Mouse (Mus musculus) NIH3T3 (cell line): ENCODE results near the gene Fam83e.
A peak's percentile ranks its signal among the peaks of the same experiment; 100 is the strongest.

Experiments used
- DNase-seq: peaks from one replicate; pipeline ENCODE4 v3.0.0-alpha.2; 2012; ENCODE audit warnings: low read depth

The Fam83e gene

DNA sequence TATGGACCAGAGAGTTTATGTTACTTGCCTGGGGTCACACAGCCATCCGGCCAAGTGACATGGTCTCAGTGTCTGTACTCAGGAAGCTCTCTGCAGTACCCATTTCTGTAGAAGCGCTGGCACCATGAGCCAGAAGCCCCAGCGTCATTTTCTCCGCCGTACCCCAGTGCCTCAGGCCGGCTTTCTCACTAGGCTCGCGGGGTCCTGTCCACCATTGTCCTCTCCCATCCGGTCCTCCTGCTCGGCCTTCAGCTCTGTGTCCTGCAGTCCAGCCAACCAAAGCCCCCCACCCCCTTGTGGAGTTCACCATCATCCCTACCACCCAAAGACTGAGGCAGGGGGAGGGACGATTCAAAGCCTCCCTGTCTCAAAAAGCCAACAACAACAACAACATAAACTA, 19.4 kb upstream of the Fam83e start:
- no peak for DNase-seq

DNA sequence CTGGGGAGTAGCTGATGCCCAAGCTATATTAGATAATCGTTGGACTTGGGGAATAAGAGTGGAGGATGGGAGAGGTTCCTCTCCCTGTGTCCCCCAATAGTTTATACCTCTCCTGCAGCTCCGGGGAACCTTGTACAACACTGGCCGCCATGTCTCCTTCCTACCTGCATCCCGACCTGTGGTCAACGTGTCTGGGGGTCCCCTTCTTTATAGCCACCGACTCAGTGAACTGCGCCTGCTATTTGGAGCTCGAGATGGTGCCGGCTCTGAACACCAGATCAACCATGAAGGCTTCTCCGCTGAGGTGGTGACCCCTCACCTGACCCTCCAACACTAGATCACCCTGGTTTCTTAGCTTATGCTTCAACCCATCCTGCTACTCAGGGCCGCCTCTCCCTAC, 18.7 kb upstream of the Fam83e start:
- DNase-seq: no peak

DNA sequence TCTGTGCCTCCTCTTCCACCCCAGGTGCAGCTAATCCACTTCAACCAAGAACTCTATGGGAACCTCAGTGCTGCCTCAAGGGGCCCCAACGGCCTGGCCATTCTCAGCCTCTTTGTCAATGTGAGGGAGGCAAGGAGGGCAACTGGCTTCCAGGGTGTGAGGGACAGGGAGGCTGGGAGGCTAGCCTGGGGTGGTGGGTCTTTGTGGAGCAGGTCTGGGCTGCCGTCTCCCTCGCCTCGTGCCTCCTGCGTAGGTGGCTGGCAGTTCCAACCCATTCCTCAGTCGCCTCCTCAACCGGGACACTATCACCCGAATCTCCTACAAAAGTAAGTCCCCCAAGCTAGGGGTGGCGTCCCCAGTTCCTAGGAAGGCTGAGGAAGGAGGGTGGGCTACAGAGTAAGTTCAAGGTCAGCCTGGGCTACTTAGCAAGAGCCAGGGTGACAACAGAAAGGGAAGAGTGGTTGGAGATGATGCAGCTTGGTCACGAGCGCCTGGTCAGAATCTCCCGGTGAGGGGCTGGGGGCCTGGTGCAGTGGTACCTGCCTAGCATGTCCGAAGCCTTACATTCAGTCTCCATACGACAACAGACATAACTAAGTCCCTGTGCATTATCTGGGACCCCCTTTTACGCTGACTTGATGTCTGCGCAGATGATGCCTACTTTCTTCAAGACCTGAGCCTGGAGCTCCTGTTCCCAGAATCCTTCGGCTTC, 18.0 kb upstream of the Fam83e start:
- DNase-seq: no peak

GRCm38 (mm10) chr7:45703521-45704033, 17.4 kb upstream of the Fam83e start:
- DNase-seq: no peak

DNA sequence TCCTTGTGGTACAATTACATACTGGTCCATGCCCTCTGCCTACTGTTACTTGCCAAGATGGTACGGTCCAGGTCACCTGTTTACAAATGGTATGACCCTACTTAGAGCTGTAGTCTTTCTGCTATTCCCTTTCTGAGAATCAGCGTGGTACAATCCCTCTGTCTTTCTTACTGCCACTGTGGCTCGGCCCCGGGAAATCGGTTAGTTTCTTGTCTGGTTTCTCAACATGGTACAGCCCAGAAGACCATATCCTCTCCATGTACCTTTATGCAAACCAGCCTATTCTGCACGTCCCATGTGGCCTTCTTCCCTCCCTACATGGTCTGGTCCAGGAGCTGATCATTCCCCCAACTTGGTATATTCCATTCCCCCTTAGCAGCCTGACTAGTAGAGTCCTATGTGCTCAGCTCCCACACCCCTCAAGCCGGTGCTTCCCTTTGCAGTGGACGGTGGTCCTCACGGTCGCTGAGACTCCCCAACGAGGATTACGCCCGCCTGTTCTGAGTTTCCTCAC, 16.9 kb upstream of the Fam83e start:
- DNase-seq: peak; percentile 74

DNA sequence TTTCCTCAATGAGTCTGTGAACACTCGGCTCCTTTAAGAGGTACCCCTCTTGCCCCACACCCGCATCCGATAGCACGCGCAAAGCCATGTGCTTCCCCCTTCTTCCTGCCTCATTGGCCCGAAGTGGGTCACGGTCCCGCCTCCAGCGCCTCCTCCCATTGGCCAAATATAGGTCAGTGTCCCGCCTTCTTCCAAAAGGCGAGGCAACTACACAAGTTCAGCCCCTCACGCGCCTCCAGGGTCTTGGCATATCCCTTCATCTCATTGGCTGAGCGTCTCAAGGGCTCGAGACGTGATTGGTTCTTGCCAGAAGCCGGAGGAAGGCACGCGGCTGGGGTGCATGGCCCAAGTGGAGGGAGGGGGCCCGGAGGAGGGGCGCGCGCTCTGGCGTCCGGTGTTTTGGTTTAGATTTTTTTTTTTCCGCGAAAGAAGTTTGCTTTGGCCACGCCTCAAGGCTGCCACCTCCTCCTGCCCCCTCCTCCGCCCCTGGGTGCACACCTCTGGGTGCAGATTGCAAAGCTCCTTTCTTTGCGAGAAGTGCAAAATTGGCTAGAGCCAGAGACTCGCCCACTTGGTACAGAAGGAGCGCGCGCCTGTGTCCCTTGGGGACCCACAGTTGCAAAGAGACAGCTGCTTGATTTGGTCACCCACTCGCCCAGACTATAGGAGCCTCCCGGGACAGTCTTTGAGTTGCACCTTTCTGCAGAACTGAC, 16.1 kb upstream of the Fam83e start, which contains the start of gene Dbp:
Gene Dbp, plus strand, starts transcription at position 359 of the 713 bp plus-strand sequence.
- DNase-seq: peak; percentile 99

DNA sequence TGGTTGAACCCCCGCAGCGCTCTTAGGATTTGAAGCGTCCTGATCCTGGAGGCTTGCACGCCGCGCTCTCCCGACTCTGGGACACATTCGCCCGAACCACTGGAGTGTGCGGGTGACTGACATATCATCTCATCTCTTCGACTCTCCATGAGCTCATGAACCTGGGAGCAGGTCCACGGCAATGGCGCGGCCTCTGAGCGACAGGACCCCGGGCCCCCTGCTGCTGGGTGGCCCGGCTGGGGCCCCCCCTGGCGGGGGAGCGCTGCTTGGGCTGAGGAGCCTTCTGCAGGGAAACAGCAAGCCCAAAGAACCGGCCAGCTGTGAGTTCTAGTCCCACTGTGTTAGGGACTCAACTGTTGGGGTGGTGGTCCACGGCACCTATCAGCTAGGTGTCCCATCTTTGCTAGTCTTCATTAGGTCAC, 15.6 kb upstream of the Fam83e start:
- no peak for DNase-seq

- DNase-seq: peak; percentile 80
Measured at GRCm38 (mm10) chr7:45705873-45706281, 15.1 kb upstream of the Fam83e start.

- peak; percentile 85 for DNase-seq
Measured at GRCm38 (mm10) chr7:45706721-45707241, 14.2 kb upstream of the Fam83e start.

DNA sequence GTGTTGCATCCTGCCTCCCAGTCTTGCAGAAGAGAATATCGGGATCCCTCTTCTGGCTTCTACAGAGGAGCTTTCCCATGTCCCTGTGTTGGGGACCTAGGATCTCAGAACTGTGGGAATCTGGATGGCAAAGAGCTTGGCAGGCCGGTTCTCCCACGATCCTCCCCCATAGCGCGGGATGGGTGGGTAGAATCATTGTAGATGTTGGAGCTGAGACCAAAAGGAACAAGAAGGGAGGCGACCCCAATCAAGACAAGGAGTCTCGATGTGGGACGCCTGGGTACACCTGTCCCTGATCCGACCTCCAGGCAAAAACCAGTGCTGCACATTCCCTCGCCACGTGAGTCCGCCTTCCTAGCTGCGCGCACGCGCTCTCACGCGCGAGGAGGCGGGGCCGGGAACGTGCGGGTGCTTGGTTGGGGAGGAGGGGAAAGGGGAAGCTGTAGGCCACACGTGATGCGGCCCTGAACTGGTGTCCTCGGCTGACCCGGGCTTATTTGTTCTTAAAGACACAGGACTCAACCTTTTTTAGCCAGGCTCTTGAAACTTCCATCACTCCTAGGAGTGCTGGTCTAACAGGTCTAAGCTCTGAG, 13.5 kb upstream of the Fam83e start:
- peak; percentile 92 for DNase-seq

DNA sequence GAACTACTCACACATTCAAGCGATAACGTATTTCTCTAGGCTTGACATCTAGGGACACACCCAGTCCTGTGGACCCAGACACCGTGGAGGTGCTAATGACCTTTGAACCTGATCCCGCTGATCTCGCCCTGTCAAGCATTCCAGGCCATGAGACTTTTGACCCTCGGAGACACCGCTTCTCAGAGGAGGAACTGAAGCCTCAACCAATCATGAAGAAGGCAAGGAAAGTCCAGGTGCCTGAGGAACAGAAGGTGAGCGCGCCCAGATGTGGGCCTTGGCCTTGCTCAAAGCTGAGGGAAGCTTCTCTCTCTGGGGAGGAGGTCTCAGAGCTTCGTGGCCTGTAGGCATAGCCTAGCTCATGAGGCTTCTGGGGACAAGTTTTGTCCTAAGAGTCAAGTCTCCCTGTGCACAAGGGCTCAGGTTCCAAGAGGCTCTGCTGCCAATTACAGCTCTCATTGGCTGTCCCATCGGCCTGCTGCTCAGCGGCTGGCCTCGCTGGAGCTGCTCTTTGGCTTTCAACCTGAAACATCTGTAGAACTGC, 12.7 kb upstream of the Fam83e start:
- DNase-seq: no peak

DNA sequence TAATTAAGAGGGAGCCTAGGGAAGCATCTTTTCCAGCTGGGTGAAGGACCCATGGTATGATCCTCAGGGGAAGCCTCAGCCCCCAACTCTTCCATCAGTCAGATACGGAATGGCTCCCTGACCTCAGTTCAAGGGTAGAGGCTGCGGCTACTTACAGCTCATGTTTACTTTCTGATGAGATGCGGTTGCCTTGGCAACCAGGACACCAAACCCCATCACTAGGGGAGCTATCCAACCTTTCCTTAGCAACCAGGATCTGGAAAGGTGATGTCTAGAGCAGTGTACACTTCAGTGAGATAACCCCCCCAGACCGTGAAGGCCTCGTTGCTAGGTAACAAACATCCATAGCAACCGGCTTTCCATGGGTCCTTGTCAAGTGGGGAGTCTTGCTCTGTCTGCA, 12.0 kb upstream of the Fam83e start:
- no peak for DNase-seq

DNA sequence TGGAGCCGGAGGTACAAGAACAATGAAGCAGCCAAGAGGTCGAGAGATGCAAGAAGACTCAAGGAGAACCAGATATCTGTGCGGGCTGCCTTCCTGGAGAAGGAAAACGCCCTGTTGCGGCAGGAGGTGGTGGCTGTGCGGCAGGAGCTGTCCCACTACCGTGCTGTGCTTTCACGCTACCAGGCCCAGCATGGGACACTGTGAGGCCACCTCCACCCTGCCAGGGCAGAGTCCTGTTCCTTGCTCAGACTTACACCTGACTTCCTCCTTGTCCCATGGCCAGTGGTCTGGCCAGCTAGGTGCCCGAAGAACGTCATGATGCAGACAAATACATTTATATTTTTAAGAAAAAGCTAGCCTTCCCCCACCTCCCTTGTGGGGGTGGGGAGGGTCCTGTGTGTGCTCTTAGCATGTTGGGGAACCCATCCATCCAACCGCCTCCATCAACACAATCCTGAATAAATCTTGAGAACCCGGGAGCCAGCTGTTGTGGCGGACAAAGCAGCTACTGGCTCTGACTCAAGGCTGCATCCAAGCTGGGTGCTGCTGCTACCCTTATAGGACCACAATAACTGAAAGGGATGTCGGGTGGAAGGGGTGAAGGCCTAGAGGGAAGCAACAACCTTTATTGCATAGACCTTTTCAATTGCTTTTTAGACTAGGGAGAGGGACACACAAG, 11.2 kb upstream of the Fam83e start:
- DNase-seq: no peak

DNA sequence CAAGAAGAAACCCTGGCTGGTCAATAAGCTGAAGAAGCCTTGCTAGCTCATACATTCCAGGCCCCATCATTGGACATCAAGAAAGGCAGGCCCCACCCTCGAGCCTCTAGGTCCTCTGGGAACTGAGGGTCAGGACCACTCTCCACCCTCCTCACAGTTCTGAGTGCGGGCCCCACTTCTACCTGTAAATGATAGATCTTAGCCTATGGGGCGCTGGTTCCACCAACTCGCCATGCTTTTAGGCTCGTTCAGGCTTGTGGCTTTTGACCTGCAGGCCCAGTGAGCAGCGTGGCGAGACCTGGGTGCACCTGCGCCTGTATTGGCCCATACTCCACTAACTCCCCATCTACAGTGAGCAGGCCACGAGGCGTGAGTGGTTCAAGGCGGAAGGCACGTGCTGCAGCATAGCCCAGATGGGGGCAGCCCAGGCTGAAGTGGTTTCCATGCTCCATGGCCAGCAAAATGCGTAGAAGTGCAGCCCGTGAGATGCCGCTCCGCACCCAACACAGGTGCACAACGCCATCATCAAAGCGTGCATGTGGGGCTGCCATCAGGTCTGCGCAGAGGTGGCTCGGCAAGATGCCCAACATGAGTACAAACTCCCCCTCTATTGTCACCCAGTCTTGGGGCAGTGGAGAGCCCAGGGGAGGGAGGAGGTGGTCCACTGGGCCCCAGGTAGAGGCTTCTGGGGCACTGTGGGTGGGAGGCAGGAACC, 10.4 kb upstream of the Fam83e start:
- DNase-seq: no peak

DNA sequence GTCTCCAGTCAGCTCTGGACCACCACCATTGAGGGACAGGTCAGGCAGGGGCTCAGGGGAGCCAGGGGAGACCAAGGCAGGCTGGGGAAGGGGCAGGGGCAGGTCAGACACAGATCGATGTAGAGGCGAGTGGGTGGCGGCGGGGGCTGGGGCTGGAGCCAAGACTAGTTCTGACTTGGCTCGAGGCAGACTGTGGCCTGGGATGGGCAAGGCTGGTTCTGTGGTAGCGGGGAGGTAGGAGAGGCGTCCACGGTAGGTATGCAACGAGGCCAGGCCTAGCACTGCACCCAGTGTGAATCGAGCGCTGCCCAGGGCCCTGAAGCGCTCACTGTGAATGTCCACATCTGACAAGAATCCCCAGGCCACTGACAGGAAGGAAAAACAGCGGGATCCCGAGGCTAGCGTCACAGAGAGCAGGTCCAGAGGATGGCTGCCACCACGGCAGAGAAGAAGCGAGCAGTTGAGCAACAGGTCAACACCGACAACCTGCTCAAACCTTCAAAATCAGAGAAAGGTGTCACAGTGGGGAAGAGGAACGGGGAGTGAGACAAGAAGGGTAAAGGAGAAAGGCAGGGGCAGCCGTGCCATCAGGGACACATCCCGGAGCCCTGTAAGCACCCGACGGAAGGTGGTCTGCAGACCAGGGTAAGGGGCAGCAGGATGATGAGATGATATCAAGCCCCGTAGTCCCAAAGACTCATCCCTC, 9.5 kb upstream of the Fam83e start:
- no peak for DNase-seq

DNA sequence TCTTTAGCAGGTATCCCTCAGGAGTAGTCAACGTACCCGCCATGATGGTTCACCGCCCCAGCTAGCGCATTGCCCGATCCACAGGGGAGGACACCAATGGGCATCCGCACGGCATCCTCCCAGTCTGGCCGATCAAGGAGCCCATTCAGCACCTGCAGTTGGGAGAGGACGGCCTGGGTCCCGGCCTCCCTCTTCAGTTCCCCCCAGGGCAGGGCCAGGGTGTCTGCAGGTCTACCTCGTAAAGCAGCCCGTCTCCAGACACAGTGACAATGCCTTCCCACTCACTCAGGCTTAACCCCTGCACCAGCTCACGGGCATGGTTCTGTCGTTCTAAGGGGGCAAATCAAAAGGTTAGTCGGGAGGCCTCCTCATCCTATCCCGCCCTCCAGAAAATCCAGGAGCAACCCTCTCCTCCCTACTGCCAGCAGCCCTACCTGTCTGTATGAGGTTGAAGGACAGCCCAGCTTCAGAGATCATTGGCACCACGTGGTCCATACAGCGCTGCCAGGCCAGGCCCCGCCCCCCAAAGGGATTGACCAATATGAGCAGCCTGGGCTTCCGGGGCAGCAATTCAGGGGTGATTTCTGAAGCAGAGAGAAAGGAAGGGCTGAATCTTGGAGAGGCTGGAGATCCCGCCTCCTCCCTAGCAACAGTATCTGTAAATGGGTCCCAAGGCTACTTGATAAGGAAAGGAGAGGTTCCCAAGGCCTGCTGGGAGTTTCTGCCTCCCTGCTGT, 8.8 kb upstream of the Fam83e start:
- DNase-seq: no peak

- DNase-seq: no peak
Measured at GRCm38 (mm10) chr7:45713396-45713795, 7.6 kb upstream of the Fam83e start.

- DNase-seq: no peak
Measured at GRCm38 (mm10) chr7:45713881-45714520, 7.0 kb upstream of the Fam83e start.

GRCm38 (mm10) chr7:45714630-45715089, 6.4 kb upstream of the Fam83e start:
- DNase-seq: peak; percentile 42
